Mouse (Mus musculus) spleen, adult 2 months (tissue): ENCODE measurements at regions not wholly inside any gene's neighbourhood (a gene's known extent, or its start where the extent isn't known, plus 50 kb on each side); places are given as distances from the start of the nearest gene placed in this dataset.

Source experiments
- DNase-seq, 2 experiments: peaks; one replicate each; pipeline versions ENCODE4 v3.0.0 to v3.0.0-alpha.2; 2012 to 2021; ENCODE audit warnings: low spot score in 2 of 2, low read depth in 1 of 2
- H3K27ac ChIP-seq: fragments of 200-500 bp; 2 replicates; pipeline ENCODE4 v1.5.1; 2012; ENCODE audit warnings: low read length, inconsistent platforms; ENCODE audit not compliant: insufficient read depth
- H3K27me3 ChIP-seq: fragments of 200-500 bp; 2 replicates; pipeline ENCODE4 v1.6.1; 2012; ENCODE audit warnings: mild to moderate bottlenecking, moderate library complexity, low read length, inconsistent platforms; ENCODE audit not compliant: control insufficient read depth, insufficient read depth
- H3K36me3 ChIP-seq: fragments of 200-500 bp; 2 replicates; pipeline ENCODE4 v1.6.1; 2012; ENCODE audit warnings: mild to moderate bottlenecking, low read length, inconsistent platforms; ENCODE audit not compliant: control insufficient read depth, insufficient read depth
- H3K4me1 ChIP-seq: fragments of 200-500 bp; 2 replicates; pipeline ENCODE4 v1.6.1; 2011; ENCODE audit warnings: inconsistent platforms; ENCODE audit not compliant: control insufficient read depth, insufficient read depth, insufficient read length
- H3K4me3 ChIP-seq: fragments of 200-500 bp; 2 replicates; pipeline ENCODE4 v1.5.1; 2011; ENCODE audit warnings: mild to moderate bottlenecking, inconsistent platforms; ENCODE audit not compliant: insufficient read depth, insufficient read length; ENCODE audit errors: extremely low read depth
- CTCF ChIP-seq: fragments of 200-500 bp; IDR thresholded peaks from 2 replicates; pipeline ENCODE4 v1.5.1; 2011; ENCODE audit warnings: mild to moderate bottlenecking, inconsistent platforms; ENCODE audit not compliant: insufficient read depth, insufficient read length, insufficient replicate concordance; ENCODE audit errors: extremely low read depth
- POLR2A ChIP-seq: fragments of 200-500 bp; IDR thresholded peaks from 2 replicates; pipeline ENCODE4 v1.6.1; 2011; ENCODE audit warnings: low read depth, low read length, inconsistent platforms
- WGBS: fragments of 180-500 bp; shearing (Covaris S2); methylation state at CpG from one replicate; pipeline ENCODE4 v1.1.7; 2018; 5-methylcytosine and 5-hydroxymethylcytosine counted together

DNA sequence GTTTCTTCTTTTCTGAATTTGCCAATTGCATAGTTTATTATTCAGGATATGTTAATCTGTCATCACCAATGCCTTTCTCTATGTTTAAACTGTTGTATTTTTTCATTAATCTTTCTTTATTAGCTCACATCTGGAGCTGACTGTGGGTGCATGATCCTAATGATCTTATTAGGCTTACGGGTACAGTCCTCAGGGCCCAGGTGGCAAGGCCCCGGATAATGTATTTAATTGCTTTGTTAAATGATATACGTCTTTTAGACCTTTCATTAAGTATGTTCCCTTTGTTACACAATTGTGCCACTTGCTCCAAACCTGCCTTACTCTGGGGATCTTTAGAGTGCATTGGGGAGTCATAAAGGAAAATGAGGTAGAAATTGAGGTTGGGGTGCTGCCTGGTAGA is 86.7 kb upstream of the A1bg start:
- TF ChIP-seq POLR2A = no peak
- no peak for TF ChIP-seq CTCF
- WGBS = 87% methylated on average over 3 of the region's 3 CpGs
- H3K36me3 ChIP-seq = no peaks in the 10 kb centered on the region
- DNase-seq = no peak
- H3K4me3 ChIP-seq = no peak overlapping the region
- no peaks in the 10 kb centered on the region for H3K27me3 ChIP-seq
- H3K27ac ChIP-seq = no peak overlapping the region
- no peaks in the 10 kb centered on the region for H3K4me1 ChIP-seq

DNA sequence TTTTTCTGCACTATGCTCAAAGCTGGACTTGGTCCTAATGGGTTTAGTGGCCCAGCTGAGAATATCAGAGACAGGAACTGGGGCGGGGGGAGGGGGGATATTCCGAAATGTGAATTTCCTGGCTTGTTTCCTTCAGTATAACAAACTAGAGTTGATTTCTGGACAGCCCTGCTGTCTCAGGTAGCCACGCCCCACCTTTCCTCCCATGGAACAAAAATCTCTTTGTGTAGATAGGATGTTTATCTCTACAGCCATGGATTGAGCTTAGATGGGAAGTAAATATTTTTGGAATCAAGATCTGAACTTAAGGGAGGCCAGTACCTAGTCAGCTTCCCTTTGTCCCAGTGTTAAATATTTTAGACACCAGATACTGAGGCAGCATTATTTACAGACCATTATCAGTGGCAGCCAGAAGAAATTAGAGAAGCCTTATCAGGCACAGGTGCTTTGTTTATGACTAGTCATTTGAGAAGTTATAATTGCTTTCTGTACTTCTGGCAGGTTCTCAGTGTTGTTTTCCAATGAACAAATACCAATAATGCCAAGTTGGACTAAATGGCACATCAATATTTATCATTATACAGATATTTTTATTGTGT is 84.7 kb upstream of the A1bg start:
- no peaks in the 10 kb centered on the region for H3K4me1 ChIP-seq
- WGBS = 77% methylated on average over 3 of the region's 3 CpGs

DNA sequence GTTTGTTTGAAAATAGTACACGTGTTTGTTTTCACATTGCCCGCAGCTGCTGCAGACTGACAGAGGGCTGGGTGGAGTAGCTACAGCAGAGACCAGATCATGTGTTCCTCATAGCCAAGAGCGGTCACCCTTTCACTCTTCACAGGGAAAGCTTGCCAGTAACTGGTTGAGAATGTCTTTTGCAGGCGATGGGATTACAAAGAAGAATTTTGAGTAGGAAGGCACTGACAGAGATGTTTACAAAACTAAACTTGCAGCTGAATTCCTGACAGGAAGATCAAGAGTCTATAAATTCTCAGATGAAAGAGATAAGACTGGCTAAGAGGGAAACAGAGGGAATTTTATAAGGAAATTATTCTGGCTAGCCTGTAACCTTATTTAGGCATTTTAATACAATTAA is 83.8 kb upstream of the A1bg start:
- Histone ChIP-seq H3K27ac (no peak overlapping the region), H3K36me3 (no peaks in the 10 kb centered on the region), H3K27me3 (no peaks in the 10 kb centered on the region), H3K4me3 (no peak overlapping the region), H3K4me1 (no peaks in the 10 kb centered on the region)
- 81% methylated on average over 4 of the region's 4 CpGs for WGBS
- DNase-seq = no peak
- TF ChIP-seq POLR2A = no peak
- TF ChIP-seq CTCF = no peak

More for the DNA sequence above, 84.7 kb upstream of the A1bg start:
- DNase-seq = no peak
- no peak for TF ChIP-seq POLR2A
- TF ChIP-seq CTCF = no peak
- Histone ChIP-seq H3K36me3 (no peaks in the 10 kb centered on the region), H3K27me3 (no peaks in the 10 kb centered on the region), H3K27ac (no peak overlapping the region), H3K4me3 (no peak overlapping the region)

DNA sequence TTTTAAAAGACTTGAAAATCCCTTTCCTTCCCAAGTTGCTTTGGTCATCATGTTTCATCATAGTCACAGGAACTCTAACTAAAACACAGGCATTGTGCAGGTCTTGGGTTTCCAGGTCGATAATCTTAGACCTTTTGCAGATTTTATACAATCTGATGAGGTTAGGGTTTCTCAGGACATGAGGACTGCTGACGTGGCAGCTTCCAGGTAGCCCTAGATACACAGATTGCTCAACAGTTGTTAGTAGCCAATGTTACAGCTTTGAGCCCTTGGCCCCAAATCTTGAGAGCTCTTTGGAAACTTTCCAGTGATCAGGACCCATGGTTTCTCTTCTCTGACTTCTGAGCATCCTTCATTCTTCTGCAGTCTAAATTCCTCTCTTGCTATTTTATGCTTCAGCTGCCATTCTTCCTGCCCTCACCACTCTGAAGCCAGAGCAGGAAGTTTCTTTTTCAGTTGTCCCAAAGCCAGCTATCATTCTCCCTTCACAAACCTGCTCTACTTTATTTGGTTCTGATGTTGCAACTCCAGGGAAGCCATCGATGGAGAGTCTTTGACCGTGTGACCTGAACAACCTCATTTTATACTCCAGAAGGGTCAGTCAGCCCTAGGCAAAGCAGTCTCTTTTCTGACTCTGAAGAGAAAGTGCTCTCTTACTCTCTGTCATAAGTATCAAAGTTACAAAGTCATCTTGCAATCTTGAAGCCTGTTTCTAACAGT is 71.3 kb upstream of the A1bg start:
- TF ChIP-seq POLR2A (no peak), CTCF (no peak)
- 84% methylated on average over 4 of the region's 4 CpGs for WGBS
- Histone ChIP-seq H3K4me3 (no peak overlapping the region), H3K27me3 (no peaks in the 10 kb centered on the region), H3K27ac (no peak overlapping the region), H3K4me1 (no peaks in the 10 kb centered on the region), H3K36me3 (no peaks in the 10 kb centered on the region)
- DNase-seq = no peak

DNA sequence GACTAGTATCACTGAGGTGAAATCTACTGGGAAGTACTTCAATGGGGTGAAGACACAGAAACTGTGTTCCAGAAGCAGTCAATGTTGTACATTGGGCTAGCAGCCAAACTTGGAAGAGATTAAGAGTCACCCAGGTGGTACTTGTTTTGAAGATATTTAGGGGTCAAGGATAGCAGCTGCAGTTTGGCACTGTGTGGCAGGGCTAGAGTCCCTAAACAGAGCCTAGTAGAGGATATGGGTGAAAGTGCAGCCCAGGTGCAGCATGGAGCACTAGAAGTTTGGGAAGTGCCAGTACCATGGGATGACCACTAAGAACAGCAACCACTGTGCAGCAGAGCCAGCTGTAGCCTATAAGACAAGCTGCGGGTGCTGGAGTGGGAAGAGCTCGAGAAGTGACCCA is 70.6 kb upstream of the A1bg start:
- Histone ChIP-seq H3K27me3 (no peaks in the 10 kb centered on the region), H3K4me1 (no peaks in the 10 kb centered on the region), H3K4me3 (no peak overlapping the region), H3K27ac (no peak overlapping the region), H3K36me3 (no peaks in the 10 kb centered on the region)
- TF ChIP-seq CTCF (no peak), POLR2A (no peak)
- 92% methylated on average over 2 of the region's 2 CpGs for WGBS
- no peak for DNase-seq

DNA sequence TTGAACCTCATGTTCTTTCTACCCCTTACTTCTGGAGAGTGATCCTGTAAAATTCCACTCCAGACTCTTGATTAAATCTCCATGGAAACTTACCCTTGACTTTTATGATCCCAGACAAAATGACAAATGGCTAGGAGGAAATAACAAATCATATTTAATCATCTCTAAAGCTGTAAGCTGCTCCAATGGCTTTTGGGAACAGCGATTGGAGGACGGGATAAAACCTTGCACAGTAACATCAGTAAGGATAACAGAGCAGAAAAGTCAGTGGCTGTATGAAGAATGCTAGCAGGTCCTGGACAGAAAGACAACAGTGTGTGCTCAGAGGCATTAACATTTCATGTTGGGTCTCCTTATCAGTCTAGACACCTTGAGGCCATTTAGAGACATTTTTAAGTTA is 59.8 kb upstream of the A1bg start:
- TF ChIP-seq CTCF = no peak
- TF ChIP-seq POLR2A = no peak
- H3K36me3 ChIP-seq = no peaks in the 10 kb centered on the region
- no peaks in the 10 kb centered on the region for H3K27me3 ChIP-seq
- DNase-seq = no peak
- no peaks in the 10 kb centered on the region for H3K4me1 ChIP-seq
- no peak overlapping the region for H3K4me3 ChIP-seq
- H3K27ac ChIP-seq = no peak overlapping the region
- WGBS = 79% methylated on average over 2 of the region's 2 CpGs
